Mouse (Mus musculus) splenic B cell, adult 2 months (primary cell): Measurements from ENCODE around the gene Sh3pxd2a.

Experiments
- DNase-seq: peaks from one replicate; pipeline ENCODE4 v3.0.0-alpha.2; 2011; ENCODE audit warnings: low read depth, low spot score
- H3K27me3 ChIP-seq: 2 replicates; pipeline ENCODE4 v1.6.1; 2012; ENCODE audit warnings: mild to moderate bottlenecking, low read length, moderate library complexity, mixed read lengths; ENCODE audit not compliant: control insufficient read depth, poor library complexity, insufficient read depth, severe bottlenecking
- H3K36me3 ChIP-seq: 2 replicates; pipeline ENCODE4 v1.6.1; 2012; ENCODE audit warnings: mild to moderate bottlenecking, low read length, moderate library complexity, mixed read lengths; ENCODE audit not compliant: control insufficient read depth, poor library complexity, insufficient read depth, severe bottlenecking

Sh3pxd2a gene

GRCm38 (mm10) chr19:47464304-47465241 lies at the start of gene Sh3pxd2a:
Gene Sh3pxd2a, minus strand, starts transcription at chr19:47464401.
- Histone ChIP-seq H3K36me3 (no peaks in the 10 kb centered on the region), H3K27me3 (no peaks in the 10 kb centered on the region)
- DNase-seq, result peak; percentile 31

- Histone ChIP-seq H3K36me3 (no peaks in the 10 kb centered on the region), H3K27me3 (no peaks in the 10 kb centered on the region)
- DNase-seq, result no peak
These were observed 49.4 kb upstream of the Sh3pxd2a start for GRCm38 (mm10) chr19:47513618-47513897.

DNA sequence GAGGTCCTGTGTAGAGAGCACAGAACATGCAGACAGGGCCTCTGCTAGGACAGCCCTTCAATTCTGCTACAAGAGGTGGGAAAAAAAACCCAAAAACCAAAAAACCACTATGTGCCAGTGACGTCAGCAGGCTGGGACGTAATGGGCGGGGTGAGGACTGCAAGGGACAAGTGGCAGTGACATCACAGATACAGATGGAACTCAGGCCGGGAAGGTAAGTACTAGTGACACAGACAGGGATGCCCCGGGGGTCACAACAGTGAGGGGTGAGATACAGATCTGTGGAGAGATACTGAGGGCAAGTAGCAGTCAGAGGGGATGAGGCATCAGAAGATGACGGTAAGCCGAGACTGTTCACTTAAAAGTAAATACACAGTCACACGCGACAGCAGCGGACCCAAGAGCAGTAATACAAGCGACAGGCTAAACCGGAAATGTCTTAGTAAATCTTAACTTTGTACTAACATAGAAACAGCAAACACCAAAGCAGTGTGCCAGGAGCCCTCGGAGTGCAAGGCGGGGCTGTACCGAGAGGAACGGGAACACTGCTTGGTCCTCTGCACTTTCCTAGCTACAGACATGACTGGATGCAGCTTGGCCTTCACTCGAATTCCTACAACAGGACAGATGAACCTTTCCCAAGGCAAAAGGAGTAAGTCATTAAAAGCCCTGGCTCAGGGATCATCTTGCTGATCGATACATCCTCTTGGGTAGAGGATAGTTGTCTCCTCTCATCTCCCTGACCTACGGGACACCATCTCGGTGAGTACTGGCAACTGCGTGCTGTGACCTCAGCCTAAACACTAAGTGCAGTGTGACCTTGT lies 48.8 kb upstream of the Sh3pxd2a start:
- no peak for DNase-seq
- Histone ChIP-seq H3K36me3 (no peaks in the 10 kb centered on the region), H3K27me3 (no peaks in the 10 kb centered on the region)

DNA sequence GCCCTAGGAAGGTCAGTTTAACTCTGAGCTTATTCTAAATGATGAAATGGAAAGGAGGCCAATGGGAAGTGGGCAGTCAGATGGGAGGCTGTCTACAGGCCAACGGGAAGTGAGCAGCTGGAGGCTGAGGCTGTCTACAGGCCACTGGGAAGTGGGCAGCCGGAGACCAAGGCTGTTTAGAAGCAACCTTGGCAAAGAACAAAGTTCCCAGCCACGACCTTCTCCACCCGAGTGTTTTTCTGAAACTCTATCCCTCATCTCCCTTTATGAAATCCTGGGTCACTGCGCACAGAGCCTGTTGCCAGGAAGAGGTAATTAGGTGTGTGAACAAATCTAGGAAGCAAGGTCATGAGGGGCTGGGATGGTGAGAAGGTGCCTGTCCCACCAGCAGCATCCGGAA lies 47.8 kb upstream of the Sh3pxd2a start:
- H3K36me3 ChIP-seq, result no peaks in the 10 kb centered on the region
- DNase-seq, result no peak

GRCm38 (mm10) chr19:47511294-47511675 lies 47.1 kb upstream of the Sh3pxd2a start:
- no peaks in the 10 kb centered on the region for H3K27me3 ChIP-seq
- H3K36me3 ChIP-seq, result no peaks in the 10 kb centered on the region
- peak; percentile 16 for DNase-seq

More for the DNA sequence above, 47.8 kb upstream of the Sh3pxd2a start:
- H3K27me3 ChIP-seq, result no peaks in the 10 kb centered on the region

DNA sequence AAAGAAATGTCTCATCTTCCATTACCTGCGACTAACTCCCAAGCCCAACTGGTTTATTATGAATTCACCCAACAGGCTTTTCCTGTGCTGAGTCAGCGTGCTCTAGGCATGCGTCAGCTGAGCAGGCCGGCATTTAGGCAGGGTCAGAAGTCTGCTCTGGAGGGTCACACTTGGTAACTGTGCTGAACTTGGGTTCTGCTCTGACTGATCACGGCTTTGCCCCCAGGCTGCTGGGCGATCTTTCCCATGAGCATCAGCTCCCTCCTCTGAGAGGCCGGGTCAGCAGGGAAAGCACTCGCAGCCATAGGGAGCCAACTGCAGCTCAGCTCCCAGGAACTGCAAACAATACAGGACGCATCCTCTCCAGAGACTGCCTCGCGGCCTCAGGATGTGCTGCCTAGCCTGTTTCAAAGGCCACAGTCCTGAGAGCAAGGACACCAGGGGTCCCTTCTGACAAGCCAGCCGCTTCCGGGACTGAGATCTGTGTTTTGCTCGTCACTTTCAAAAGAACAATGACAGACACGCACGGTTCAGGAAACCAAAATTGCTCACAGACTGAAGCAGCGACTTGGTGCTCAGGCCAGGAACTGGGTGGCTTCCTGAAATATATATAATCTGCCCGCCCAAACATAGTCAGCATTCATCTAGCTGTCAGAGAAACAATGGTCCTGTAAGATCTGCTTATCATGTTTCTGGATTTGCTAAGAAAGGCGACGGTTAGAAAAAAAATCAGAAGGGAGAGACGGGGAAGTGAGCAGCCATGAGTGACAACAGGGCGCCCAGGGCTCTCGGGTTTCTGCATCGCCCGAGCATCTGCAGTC lies 46.5 kb upstream of the Sh3pxd2a start:
- peak; percentile 28 for DNase-seq
- Histone ChIP-seq H3K36me3 (no peaks in the 10 kb centered on the region), H3K27me3 (no peaks in the 10 kb centered on the region)

- no peaks in the 10 kb centered on the region for H3K27me3 ChIP-seq
- H3K36me3 ChIP-seq, result no peaks in the 10 kb centered on the region
- DNase-seq, result no peak
These were observed 45.9 kb upstream of the Sh3pxd2a start for GRCm38 (mm10) chr19:47510135-47510472.

GRCm38 (mm10) chr19:47508771-47509281 lies 44.6 kb upstream of the Sh3pxd2a start:
- Histone ChIP-seq H3K27me3 (no peaks in the 10 kb centered on the region), H3K36me3 (no peaks in the 10 kb centered on the region)
- DNase-seq, result peak; percentile 23

- peak; percentile 11 for DNase-seq
- Histone ChIP-seq H3K27me3 (no peaks in the 10 kb centered on the region), H3K36me3 (no peaks in the 10 kb centered on the region)
These were observed 44.0 kb upstream of the Sh3pxd2a start for GRCm38 (mm10) chr19:47508191-47508590.

GRCm38 (mm10) chr19:47507128-47508121 lies 43.2 kb upstream of the Sh3pxd2a start:
- no peaks in the 10 kb centered on the region for H3K36me3 ChIP-seq
- H3K27me3 ChIP-seq, result no peaks in the 10 kb centered on the region
- peak; percentile 76 for DNase-seq

GRCm38 (mm10) chr19:47503625-47504024 lies 39.4 kb upstream of the Sh3pxd2a start:
- peak; percentile 78 for DNase-seq
- no peaks in the 10 kb centered on the region; the same call in 1 of the 2 replicates for H3K36me3 ChIP-seq
- H3K27me3 ChIP-seq, result no peaks in the 10 kb centered on the region

- peak; percentile 71 for DNase-seq
- Histone ChIP-seq H3K27me3 (no peaks in the 10 kb centered on the region), H3K36me3 (no peaks in the 10 kb centered on the region; the same call in 1 of the 2 replicates)
These were observed 38.4 kb upstream of the Sh3pxd2a start for GRCm38 (mm10) chr19:47502563-47502962.

GRCm38 (mm10) chr19:47500389-47501011 lies 36.3 kb upstream of the Sh3pxd2a start:
- Histone ChIP-seq H3K27me3 (no peaks in the 10 kb centered on the region), H3K36me3 (no peaks in the 10 kb centered on the region; the same call in 1 of the 2 replicates)
- no peak for DNase-seq
